Mouse (Mus musculus): Measurements from ENCODE around the gene Eef1akmt1. TPM values are rescaled to one million over a fixed set of nuclear protein-coding genes. Genes with fewer than 3 reads are reported as not detected.

Eef1akmt1 gene
- polyA plus RNA-seq, 1 experiment: 53.2 TPM

DNA sequence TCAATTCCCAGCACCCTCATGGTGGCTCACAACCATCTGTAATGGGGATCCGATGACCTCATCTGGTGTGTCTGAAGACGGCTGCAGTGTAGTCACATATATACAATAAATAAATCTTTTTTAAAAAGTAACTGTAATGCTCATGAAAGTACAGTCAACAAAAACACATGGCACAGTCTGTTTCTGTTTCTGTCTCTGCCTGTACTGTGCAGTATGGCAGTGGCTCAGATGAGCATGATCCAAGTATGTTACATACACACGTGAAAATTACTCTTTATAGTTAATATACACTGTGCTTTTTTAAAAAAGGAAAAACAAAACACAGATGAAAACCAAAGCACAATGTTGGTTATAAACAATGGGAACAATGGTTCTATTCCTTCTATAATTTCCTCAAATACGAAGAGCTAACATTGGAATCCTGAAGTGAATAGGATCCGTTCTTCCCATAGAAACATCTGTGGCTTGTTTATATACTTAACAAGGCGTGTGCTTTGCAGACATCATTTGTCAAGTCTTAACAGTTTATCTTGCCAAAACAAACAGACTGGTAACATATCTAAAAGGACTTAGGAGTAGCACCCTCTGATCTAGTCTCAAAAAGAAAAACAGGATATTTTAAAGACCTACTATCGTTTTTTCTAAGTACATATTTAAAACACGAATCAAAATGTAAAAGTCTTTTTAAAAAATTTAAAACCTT, 35.4 kb upstream of the Eef1akmt1 start:
- Histone ChIP-seq H3K4me1 (ENCODE audit: control insufficient read depth, insufficient read depth, low read length) (no peaks in the 10 kb centered on the region; the same call in none of the 2 replicates), H3K27ac (ENCODE audit: insufficient read depth, low read length) (no peak overlapping the region), H3K4me3 (ENCODE audit: insufficient read depth, low read length) (no peak overlapping the region)
- no peak for TF ChIP-seq POLR2A (IDR thresholded peaks at IDR 0.05; ENCODE audit: extremely low read depth, insufficient read depth, low read length)

DNA sequence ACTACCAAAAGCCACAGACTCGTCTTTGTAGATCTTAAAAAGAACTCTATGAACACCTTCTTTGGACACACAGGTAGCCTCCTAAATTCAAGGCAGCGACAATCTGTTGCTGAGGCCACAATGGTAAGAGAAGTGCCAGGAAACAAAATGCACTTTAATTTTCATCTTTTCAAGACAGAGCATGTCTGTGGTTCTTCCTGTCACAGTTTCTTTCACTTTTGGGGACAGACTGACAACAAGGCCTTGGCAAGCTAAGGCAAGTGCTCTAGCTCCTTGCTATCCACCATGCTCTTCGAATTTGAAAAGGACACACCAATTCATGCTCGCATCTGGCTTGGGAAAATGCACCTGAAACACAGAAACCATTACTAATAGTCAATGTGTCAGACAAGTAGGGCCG, 21.9 kb upstream of the Eef1akmt1 start:
- H3K4me1 ChIP-seq (ENCODE audit: control insufficient read depth, insufficient read depth, low read length): no peaks in the 10 kb centered on the region
- TF ChIP-seq POLR2A (IDR thresholded peaks at IDR 0.05; ENCODE audit: extremely low read depth, insufficient read depth, low read length) (no peak), CTCF (IDR thresholded peaks at IDR 0.05; ENCODE audit: extremely low read depth, insufficient read depth, low read length) (no peak)

GRCm38 (mm10) chr14:57591830-57592229, 20.4 kb upstream of the Eef1akmt1 start:
- H3K4me3 ChIP-seq (ENCODE audit: insufficient read depth, low read length): no peak overlapping the region
- TF ChIP-seq CTCF (IDR thresholded peaks at IDR 0.05; ENCODE audit: extremely low read depth, insufficient read depth, low read length): no peak
- no peak for TF ChIP-seq POLR2A (IDR thresholded peaks at IDR 0.05; ENCODE audit: extremely low read depth, insufficient read depth, low read length)

More for the DNA sequence above, 21.9 kb upstream of the Eef1akmt1 start:
- Histone ChIP-seq H3K27ac (ENCODE audit: insufficient read depth, low read length) (no peak overlapping the region), H3K4me3 (ENCODE audit: insufficient read depth, low read length) (no peak overlapping the region)

DNA sequence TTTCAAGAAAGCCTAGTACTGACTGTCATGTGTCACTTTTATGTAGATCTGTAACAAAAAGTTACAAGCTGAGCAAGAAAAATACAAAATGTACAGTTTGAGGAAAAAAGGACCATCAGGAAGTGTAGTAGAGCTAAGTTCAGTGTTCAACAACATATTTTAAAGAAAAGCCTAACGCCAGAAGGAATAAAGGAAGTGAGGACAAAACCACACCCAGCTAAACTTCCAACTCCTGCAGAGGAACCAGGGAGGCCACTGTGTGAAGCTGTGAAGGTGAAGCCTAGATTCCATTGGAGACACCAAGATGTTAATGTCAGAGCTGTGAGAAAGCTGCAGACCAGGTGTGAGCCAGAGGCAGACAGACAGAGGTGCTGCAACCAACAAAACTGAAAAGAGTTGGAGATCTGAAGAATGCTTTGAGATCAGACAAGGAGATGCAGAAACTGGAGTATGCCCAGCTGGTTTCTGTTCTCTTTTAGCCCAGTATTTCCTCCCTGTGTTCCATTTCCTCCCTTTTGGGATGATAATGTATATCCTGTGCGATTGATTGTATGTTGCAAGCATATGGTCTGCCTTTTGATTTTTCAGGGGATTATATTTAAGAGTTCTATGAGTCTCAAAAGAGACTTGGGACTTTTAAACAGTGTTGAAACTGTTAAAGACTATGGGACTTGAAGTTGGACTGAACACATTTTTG, 5.1 kb upstream of the Eef1akmt1 start:
- H3K4me1 ChIP-seq (ENCODE audit: control insufficient read depth, insufficient read depth, low read length): no peaks in the 10 kb centered on the region
- TF ChIP-seq CTCF (IDR thresholded peaks at IDR 0.05; ENCODE audit: extremely low read depth, insufficient read depth, low read length): no peak
- no peak for TF ChIP-seq POLR2A (IDR thresholded peaks at IDR 0.05; ENCODE audit: extremely low read depth, insufficient read depth, low read length)
- no peak overlapping the region for H3K4me3 ChIP-seq (ENCODE audit: insufficient read depth, low read length)
- H3K27ac ChIP-seq (ENCODE audit: insufficient read depth, low read length): no peak overlapping the region

More at GRCm38 (mm10) chr14:57591830-57592229, 20.4 kb upstream of the Eef1akmt1 start:
- H3K4me1 ChIP-seq (ENCODE audit: control insufficient read depth, insufficient read depth, low read length): no peaks in the 10 kb centered on the region
- no peak overlapping the region for H3K27ac ChIP-seq (ENCODE audit: insufficient read depth, low read length)

DNA sequence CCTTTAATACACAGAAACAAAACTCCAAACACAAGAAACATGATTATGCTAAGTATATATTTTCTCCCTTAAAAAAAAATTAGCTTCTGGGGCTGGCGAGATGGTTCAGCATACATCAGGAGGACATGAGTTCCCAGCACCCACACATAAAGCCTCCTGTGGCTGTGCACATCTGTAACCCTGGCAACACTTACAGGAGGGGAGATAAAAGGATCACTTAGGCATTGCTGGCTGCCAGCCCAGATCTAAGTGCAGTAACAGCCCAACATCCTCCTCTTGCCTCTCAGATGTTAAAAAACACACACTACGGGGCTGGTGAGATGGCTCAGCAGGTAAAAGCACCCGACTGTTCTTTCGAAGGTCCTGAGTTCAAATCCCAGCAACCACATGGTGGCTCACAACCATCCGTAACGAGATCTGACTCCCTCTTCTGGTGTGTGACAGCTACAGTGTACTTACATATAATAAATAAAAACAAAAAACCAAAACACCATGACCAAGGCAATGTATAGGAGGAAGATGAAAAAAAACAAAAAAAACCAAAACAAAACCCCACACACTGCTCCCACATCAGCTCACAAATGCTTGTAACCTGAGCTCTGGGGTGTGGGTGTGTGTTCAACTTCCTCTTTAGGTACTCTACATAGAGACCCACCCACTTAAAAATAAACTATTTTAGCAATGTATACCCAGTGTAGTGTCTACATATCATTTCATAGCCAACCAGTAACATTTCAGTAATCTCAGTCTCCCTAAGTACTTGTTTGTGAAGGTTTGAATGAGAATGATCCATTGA, 3.6 kb upstream of the Eef1akmt1 start:
- Histone ChIP-seq H3K4me3 (ENCODE audit: insufficient read depth, low read length) (no peak overlapping the region), H3K4me1 (ENCODE audit: control insufficient read depth, insufficient read depth, low read length) (no peaks in the 10 kb centered on the region), H3K27ac (ENCODE audit: insufficient read depth, low read length) (no peak overlapping the region)
- TF ChIP-seq POLR2A (IDR thresholded peaks at IDR 0.05; ENCODE audit: extremely low read depth, insufficient read depth, low read length) (no peak), CTCF (IDR thresholded peaks at IDR 0.05; ENCODE audit: extremely low read depth, insufficient read depth, low read length) (no peak)

DNA sequence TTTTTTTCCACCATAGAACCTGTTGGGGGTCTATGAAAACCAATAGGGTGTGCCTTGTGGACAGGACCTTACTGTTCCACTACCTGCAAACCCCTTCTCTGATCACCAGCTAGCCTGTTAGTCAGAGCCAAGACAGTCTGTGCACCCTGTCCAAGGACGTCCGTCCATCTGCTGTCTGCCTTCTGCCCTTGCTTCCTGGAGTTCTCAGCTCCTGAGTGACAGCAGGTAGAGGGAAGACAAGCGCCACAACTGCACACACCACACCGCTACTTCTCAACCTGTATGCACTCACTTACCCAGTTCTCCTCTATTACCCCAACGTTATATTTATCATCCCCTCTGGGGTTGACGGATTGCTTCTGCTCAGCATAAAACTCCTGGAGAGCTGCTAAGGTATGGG, 5.8 kb downstream of the Eef1akmt1 start:
- no peak for TF ChIP-seq CTCF (IDR thresholded peaks at IDR 0.05; ENCODE audit: extremely low read depth, insufficient read depth, low read length)
- TF ChIP-seq POLR2A (IDR thresholded peaks at IDR 0.05; ENCODE audit: extremely low read depth, insufficient read depth, low read length): no peak
- H3K4me3 ChIP-seq (ENCODE audit: insufficient read depth, low read length): no peak overlapping the region
- no peak overlapping the region for H3K27ac ChIP-seq (ENCODE audit: insufficient read depth, low read length)
- H3K4me1 ChIP-seq (ENCODE audit: control insufficient read depth, insufficient read depth, low read length): no peaks in the 10 kb centered on the region

- TF ChIP-seq CTCF (IDR thresholded peaks at IDR 0.05; ENCODE audit: extremely low read depth, insufficient read depth, low read length): no peak
- no peak for TF ChIP-seq POLR2A (IDR thresholded peaks at IDR 0.05; ENCODE audit: extremely low read depth, insufficient read depth, low read length)
- Histone ChIP-seq H3K4me1 (ENCODE audit: control insufficient read depth, insufficient read depth, low read length) (peaks cover 2% of the 10 kb centered on the region; the same call in 1 of the 2 replicates), H3K4me3 (ENCODE audit: insufficient read depth, low read length) (no peak overlapping the region), H3K27ac (ENCODE audit: insufficient read depth, low read length) (no peak overlapping the region)
Observed at GRCm38 (mm10) chr14:57556922-57557321, 14.5 kb downstream of the Eef1akmt1 start.

DNA sequence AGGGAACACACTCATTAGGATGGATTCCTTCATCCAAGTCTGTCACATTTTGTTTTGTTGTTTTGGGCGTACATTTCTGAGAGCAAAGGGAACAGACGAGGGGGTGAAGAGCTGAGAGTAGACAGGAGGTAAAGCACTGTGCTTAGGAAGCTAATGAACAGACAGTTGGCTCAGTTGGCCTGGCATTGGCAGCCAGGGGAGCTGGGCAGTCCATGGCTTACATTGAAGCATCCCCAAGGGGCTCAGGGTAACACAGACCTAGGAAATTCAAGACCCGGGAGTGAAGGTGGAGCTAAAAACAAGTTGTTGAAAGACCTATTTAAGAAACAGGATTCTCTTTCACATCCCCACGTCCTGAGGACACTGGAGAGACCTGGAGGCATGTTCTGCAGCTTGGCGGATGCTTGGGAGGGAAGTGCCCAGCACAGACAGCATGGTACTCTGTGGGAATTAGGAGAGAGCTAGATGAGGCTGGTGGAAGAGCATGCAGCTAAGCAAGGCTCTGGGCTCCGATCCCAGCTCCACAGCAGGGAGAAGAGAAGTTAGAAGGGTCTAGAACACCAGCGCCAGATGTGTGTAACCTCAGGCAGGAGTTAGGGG, 15.8 kb downstream of the Eef1akmt1 start:
- H3K4me3 ChIP-seq (ENCODE audit: insufficient read depth, low read length): no peak overlapping the region
- no peak for TF ChIP-seq CTCF (IDR thresholded peaks at IDR 0.05; ENCODE audit: extremely low read depth, insufficient read depth, low read length)
- no peak for TF ChIP-seq POLR2A (IDR thresholded peaks at IDR 0.05; ENCODE audit: extremely low read depth, insufficient read depth, low read length)
- peaks cover 2% of the 10 kb centered on the region; the same call in 1 of the 2 replicates for H3K4me1 ChIP-seq (ENCODE audit: control insufficient read depth, insufficient read depth, low read length)
- H3K27ac ChIP-seq (ENCODE audit: insufficient read depth, low read length): no peak overlapping the region

- no peak for TF ChIP-seq POLR2A (IDR thresholded peaks at IDR 0.05; ENCODE audit: extremely low read depth, insufficient read depth, low read length)
- no peak for TF ChIP-seq CTCF (IDR thresholded peaks at IDR 0.05; ENCODE audit: extremely low read depth, insufficient read depth, low read length)
- peaks cover 2% of the 10 kb centered on the region; the same call in 1 of the 2 replicates for H3K4me1 ChIP-seq (ENCODE audit: control insufficient read depth, insufficient read depth, low read length)
- no peak overlapping the region for H3K27ac ChIP-seq (ENCODE audit: insufficient read depth, low read length)
- H3K4me3 ChIP-seq (ENCODE audit: insufficient read depth, low read length): no peak overlapping the region
Observed at GRCm38 (mm10) chr14:57554434-57554833, 17.0 kb downstream of the Eef1akmt1 start.

Data from cortical plate, adult 2 months (tissue).